Mouse (Mus musculus): Measurements from ENCODE around the gene Mapkap1. TPM values are rescaled to one million over a fixed set of nuclear protein-coding genes. Genes with fewer than 3 reads are reported as not detected.
A peak's percentile ranks its signal among the peaks of the same experiment; 100 is the strongest.

Gene Mapkap1
- total and polyA plus RNA-seq, 2 experiments: 25.4 to 35.1 TPM

DNA sequence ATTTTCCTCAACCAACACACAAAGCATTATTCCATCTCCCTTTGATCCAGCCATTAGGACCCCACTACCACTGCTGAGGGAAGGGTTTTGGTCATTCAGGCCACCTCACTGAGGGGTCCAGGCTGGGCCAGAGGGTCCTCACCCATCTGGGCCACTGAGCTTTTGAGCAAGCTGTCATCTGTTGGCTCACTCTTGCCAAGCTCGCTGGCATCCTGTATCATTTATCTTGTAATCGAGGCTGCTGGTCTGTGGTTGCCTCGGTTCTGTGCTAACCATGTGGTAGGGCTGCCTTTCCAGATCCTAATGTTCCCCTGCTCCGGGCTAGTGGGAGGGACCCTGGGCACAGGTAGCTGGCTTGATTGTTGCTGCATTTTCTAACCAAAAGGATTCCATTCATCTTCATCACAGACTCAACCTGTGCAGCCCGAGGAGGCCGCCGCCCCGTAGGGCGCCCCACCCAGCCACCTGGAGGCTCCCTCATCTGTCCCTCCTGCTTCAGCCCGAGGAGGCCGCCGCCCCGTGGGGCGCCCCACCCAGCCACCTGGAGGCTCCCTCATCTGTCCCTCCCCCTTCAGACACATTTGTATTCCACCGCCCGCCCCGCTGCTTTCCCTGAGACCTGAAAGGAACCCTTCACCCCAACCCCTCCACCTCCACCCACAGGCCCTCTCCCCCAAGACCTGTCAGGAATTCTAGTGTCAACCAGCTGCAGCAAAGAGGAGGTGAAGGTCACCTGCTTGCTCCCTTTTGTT lies 262.0 kb downstream of the Mapkap1 start:
- Histone ChIP-seq H3K4me3 (ENCODE audit: insufficient read depth, low read depth, low read length) (no peak overlapping the region), H3K4me1 (ENCODE audit: control insufficient read depth, insufficient read depth, low read length) (peaks cover 2% of the 10 kb centered on the region; the same call in 1 of the 2 replicates), H3K27me3 (ENCODE audit: control insufficient read depth, insufficient read depth, low read length) (no peaks in the 10 kb centered on the region), H3K27ac (replicated peaks; ENCODE audit: insufficient read depth, low read depth, low read length) (no peak overlapping the region), H3K36me3 (ENCODE audit: control insufficient read depth, insufficient read depth, low read length) (no peaks in the 10 kb centered on the region), H3K9ac (ENCODE audit: low read depth, low read length) (no peak overlapping the region), H3K79me2 (ENCODE audit: control insufficient read depth, insufficient read depth, low read length) (no peaks in the 10 kb centered on the region)
- 48% methylated on average over 17 of the region's 17 CpGs for WGBS
- no peak for DNase-seq (ENCODE audit: extremely low read depth, low read depth, low spot score)
- TF ChIP-seq POLR2A (IDR thresholded peaks at IDR 0.05; ENCODE audit: extremely low read depth, insufficient read depth, low read length): no peak
- no peak for TF ChIP-seq CTCF (IDR thresholded peaks at IDR 0.05; ENCODE audit: low read depth, low read length)

DNA sequence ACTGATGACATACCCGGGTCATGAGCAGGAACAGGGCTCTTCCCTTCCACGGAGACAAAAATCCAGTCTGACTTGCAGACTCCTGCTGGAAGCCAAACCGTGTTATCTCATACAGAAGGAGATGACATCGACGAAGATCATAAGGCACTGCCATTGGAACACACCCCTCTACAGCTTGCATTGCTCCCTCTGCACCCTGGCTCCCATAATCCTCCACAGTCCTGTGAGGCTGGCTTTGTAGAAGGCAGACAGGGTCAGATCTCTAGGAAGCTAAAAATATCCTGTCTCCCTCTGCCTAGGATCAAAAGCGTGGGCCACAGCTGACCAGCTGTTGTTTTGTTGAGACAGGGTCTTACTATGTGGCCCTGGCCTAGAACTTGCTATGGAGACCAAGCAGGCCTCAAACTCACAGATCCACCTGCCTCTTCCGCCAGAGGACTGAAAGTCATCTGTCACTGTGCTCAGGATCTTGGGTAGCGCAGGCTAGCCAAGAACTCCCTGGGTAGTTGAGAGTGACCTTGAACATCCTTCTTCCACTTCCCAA lies 262.7 kb downstream of the Mapkap1 start:
- WGBS: 51% methylated on average over 8 of the region's 8 CpGs
- Histone ChIP-seq H3K27ac (replicated peaks; ENCODE audit: insufficient read depth, low read depth, low read length) (no peak overlapping the region), H3K9ac (ENCODE audit: low read depth, low read length) (no peak overlapping the region), H3K4me3 (ENCODE audit: insufficient read depth, low read depth, low read length) (no peak overlapping the region), H3K4me1 (ENCODE audit: control insufficient read depth, insufficient read depth, low read length) (peaks cover 2% of the 10 kb centered on the region; the same call in 1 of the 2 replicates), H3K36me3 (ENCODE audit: control insufficient read depth, insufficient read depth, low read length) (no peaks in the 10 kb centered on the region), H3K79me2 (ENCODE audit: control insufficient read depth, insufficient read depth, low read length) (no peaks in the 10 kb centered on the region), H3K27me3 (ENCODE audit: control insufficient read depth, insufficient read depth, low read length) (no peaks in the 10 kb centered on the region)
- no peak for TF ChIP-seq POLR2A (IDR thresholded peaks at IDR 0.05; ENCODE audit: extremely low read depth, insufficient read depth, low read length)
- no peak for TF ChIP-seq CTCF (IDR thresholded peaks at IDR 0.05; ENCODE audit: low read depth, low read length)
- no peak for DNase-seq (ENCODE audit: extremely low read depth, low read depth, low spot score)

DNA sequence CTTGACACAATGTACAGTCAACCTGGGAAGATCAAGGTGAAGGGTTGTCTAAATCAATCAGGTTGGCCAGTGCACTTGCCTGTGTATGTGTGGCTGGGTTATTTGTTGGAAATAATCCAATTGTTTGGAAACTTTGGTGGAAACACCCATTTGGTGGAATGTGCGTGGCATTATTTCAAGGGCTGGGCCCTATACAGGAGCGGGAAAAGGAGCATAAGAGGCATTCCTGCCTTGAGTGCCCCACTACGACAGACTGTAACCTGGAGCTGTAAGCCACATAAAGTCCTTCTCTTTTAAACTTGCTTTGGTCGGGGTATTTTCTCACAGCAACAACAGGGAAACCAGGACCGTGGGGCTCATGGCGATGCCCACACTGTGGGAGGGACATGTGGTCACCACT lies 263.9 kb downstream of the Mapkap1 start:
- H3K79me2 ChIP-seq (ENCODE audit: control insufficient read depth, insufficient read depth, low read length): no peaks in the 10 kb centered on the region
- peaks cover 3% of the 10 kb centered on the region; the same call in 1 of the 2 replicates for H3K36me3 ChIP-seq (ENCODE audit: control insufficient read depth, insufficient read depth, low read length)
- peaks cover 2% of the 10 kb centered on the region; the same call in 1 of the 2 replicates for H3K4me1 ChIP-seq (ENCODE audit: control insufficient read depth, insufficient read depth, low read length)
- H3K27ac ChIP-seq (replicated peaks; ENCODE audit: insufficient read depth, low read depth, low read length): no peak overlapping the region
- H3K9ac ChIP-seq (ENCODE audit: low read depth, low read length): no peak overlapping the region
- 81% methylated on average over 6 of the region's 6 CpGs for WGBS
- no peaks in the 10 kb centered on the region for H3K27me3 ChIP-seq (ENCODE audit: control insufficient read depth, insufficient read depth, low read length)
- no peak overlapping the region for H3K4me3 ChIP-seq (ENCODE audit: insufficient read depth, low read depth, low read length)
- DNase-seq (ENCODE audit: extremely low read depth, low read depth, low spot score): no peak
- TF ChIP-seq CTCF (IDR thresholded peaks at IDR 0.05; ENCODE audit: low read depth, low read length) (no peak), POLR2A (IDR thresholded peaks at IDR 0.05; ENCODE audit: extremely low read depth, insufficient read depth, low read length) (no peak)

DNA sequence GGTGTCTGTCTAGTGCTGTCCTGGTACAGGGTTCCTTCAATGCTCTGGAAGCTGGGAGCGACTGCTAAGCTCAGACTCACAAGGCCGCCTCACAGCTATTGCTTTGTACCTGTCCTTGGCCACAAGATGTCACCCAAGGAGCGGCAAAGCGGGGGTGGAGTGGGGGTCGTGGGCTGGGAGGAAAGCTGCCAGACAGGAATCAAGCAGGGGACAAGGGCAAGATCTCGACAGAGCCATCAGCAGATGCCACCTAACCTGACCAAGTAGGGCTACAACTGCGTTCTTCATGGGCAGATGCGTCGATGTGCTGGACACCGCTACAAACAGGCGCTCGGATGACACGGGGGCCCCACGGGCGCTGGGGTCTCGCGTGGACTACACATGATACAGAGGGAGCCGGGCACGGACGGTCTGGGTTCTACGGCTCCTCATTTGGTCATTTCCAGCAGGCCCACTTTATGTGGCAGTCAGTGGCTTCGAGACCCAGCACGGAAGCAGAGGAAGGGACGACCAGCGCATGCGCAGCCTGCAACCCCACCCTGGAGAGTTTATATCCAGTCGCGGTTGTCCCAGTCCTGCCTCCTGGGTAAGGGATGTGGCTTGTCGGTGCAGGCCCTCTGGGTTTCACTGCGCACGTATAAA lies 264.9 kb downstream of the Mapkap1 start:
- Histone ChIP-seq H3K27ac (replicated peaks; ENCODE audit: insufficient read depth, low read depth, low read length) (no peak overlapping the region), H3K79me2 (ENCODE audit: control insufficient read depth, insufficient read depth, low read length) (no peaks in the 10 kb centered on the region), H3K4me1 (ENCODE audit: control insufficient read depth, insufficient read depth, low read length) (peaks cover 2% of the 10 kb centered on the region; the same call in 1 of the 2 replicates), H3K4me3 (ENCODE audit: insufficient read depth, low read depth, low read length) (peak overlapping the region; percentile 55), H3K36me3 (ENCODE audit: control insufficient read depth, insufficient read depth, low read length) (peaks cover 3% of the 10 kb centered on the region; the same call in 1 of the 2 replicates), H3K27me3 (ENCODE audit: control insufficient read depth, insufficient read depth, low read length) (no peaks in the 10 kb centered on the region), H3K9ac (ENCODE audit: low read depth, low read length) (peak overlapping the region; percentile 54)
- DNase-seq (ENCODE audit: extremely low read depth, low read depth, low spot score): no peak
- TF ChIP-seq CTCF (IDR thresholded peaks at IDR 0.05; ENCODE audit: low read depth, low read length) (peak; percentile 57), POLR2A (IDR thresholded peaks at IDR 0.05; ENCODE audit: extremely low read depth, insufficient read depth, low read length) (no peak)
- 19% methylated on average over 31 of the region's 31 CpGs for WGBS

DNA sequence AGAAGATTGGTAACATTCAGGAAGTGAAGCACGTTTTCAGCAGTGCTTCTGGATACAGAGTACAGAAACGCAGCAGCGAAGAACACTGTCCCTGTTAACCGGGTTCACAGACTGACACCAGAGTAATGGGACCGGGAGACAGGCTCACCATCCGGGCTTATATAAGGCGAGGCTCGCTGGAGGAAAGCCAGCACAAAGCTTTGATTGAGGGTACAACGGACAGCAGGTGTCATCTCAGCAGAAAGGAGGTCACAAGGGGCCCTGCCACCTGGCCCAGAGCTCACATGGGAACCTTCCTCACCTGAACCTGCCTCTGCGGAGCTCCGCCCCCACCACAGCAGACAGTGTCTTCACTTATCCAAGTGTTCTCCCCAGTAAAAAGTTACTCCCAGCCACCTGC lies 267.3 kb downstream of the Mapkap1 start:
- no peaks in the 10 kb centered on the region for H3K79me2 ChIP-seq (ENCODE audit: control insufficient read depth, insufficient read depth, low read length)
- no peak for DNase-seq (ENCODE audit: extremely low read depth, low read depth, low spot score)
- peaks cover 2% of the 10 kb centered on the region; the same call in 1 of the 2 replicates for H3K4me1 ChIP-seq (ENCODE audit: control insufficient read depth, insufficient read depth, low read length)
- no peaks in the 10 kb centered on the region for H3K27me3 ChIP-seq (ENCODE audit: control insufficient read depth, insufficient read depth, low read length)
- no peak for TF ChIP-seq CTCF (IDR thresholded peaks at IDR 0.05; ENCODE audit: low read depth, low read length)
- no peak for TF ChIP-seq POLR2A (IDR thresholded peaks at IDR 0.05; ENCODE audit: extremely low read depth, insufficient read depth, low read length)
- H3K9ac ChIP-seq (ENCODE audit: low read depth, low read length): no peak overlapping the region
- H3K36me3 ChIP-seq (ENCODE audit: control insufficient read depth, insufficient read depth, low read length): peaks cover 22% of the 10 kb centered on the region; the same call in 1 of the 2 replicates
- 84% methylated on average over 11 of the region's 11 CpGs for WGBS
- H3K27ac ChIP-seq (replicated peaks; ENCODE audit: insufficient read depth, low read depth, low read length): no peak overlapping the region
- no peak overlapping the region for H3K4me3 ChIP-seq (ENCODE audit: insufficient read depth, low read depth, low read length)

Other genes with a start within 250 kb of the Mapkap1 start
- 1.9 and 2.6 TPM in 2 replicates for gene Pbx3, start 33.6 kb upstream of the Mapkap1 start, total RNA-seq (2014; rRNA removed)
- gene Pbx3, start 33.6 kb upstream of the Mapkap1 start, polyA plus RNA-seq (2012; rRNA removed): 1.0 and 1.1 TPM in 2 replicates

All from liver, adult 2 months (tissue).